Mouse (Mus musculus): ENCODE measurements around the gene Aqp7. TPM values are rescaled to one million over a fixed set of nuclear protein-coding genes. Genes with fewer than 3 reads are reported as not detected.

Aqp7 gene
- total and polyA plus RNA-seq, 3 experiments: 0.10 TPM; not detected in 2

Other genes starting within 250 kb of the Aqp7 start
- gene B4galt1, start 194.1 kb downstream of the Aqp7 start, total RNA-seq (2012; rRNA removed): 39.5 and 46.6 TPM in 2 replicates
- gene B4galt1, start 194.1 kb downstream of the Aqp7 start, total RNA-seq (2014; rRNA removed): 59.6 and 66.6 TPM in 2 replicates
- 72.4 and 80.2 TPM in 2 replicates for gene B4galt1, start 194.1 kb downstream of the Aqp7 start, polyA plus RNA-seq (2012; ENCODE audit: insufficient read length, low read depth)
- gene Spink4, start 128.1 kb downstream of the Aqp7 start, total RNA-seq (2012; rRNA removed): not detected in 2 replicates
- gene Spink4, start 128.1 kb downstream of the Aqp7 start, total RNA-seq (2014; rRNA removed): not detected in 2 replicates
- not detected in 2 replicates for gene Spink4, start 128.1 kb downstream of the Aqp7 start, polyA plus RNA-seq (2012; ENCODE audit: insufficient read length, low read depth)
- gene Bag1, start 99.8 kb downstream of the Aqp7 start, total RNA-seq (2012; rRNA removed): 105 and 123 TPM in 2 replicates
- gene Bag1, start 99.8 kb downstream of the Aqp7 start, total RNA-seq (2014; rRNA removed): 149 and 190 TPM in 2 replicates
- gene Bag1, start 99.8 kb downstream of the Aqp7 start, polyA plus RNA-seq (2012; ENCODE audit: insufficient read length, low read depth): 161 and 193 TPM in 2 replicates
- gene Chmp5, start 99.7 kb downstream of the Aqp7 start, total RNA-seq (2012; rRNA removed): 51.6 and 53.0 TPM in 2 replicates
- gene Chmp5, start 99.7 kb downstream of the Aqp7 start, total RNA-seq (2014; rRNA removed): 86.7 and 88.1 TPM in 2 replicates
- gene Chmp5, start 99.7 kb downstream of the Aqp7 start, polyA plus RNA-seq (2012; ENCODE audit: insufficient read length, low read depth): 43.6 and 45.9 TPM in 2 replicates
- 53.7 and 55.5 TPM in 2 replicates for gene Nfx1, start 77.2 kb downstream of the Aqp7 start, total RNA-seq (2012; rRNA removed)
- gene Nfx1, start 77.2 kb downstream of the Aqp7 start, total RNA-seq (2014; rRNA removed): 70.5 and 75.2 TPM in 2 replicates
- gene Nfx1, start 77.2 kb downstream of the Aqp7 start, polyA plus RNA-seq (2012; ENCODE audit: insufficient read length, low read depth): 87.0 and 89.8 TPM in 2 replicates
- not detected in 2 replicates for gene Aqp3, start 50.0 kb upstream of the Aqp7 start, total RNA-seq (2012; rRNA removed)
- not detected in 2 replicates for gene Aqp3, start 50.0 kb upstream of the Aqp7 start, total RNA-seq (2014; rRNA removed)
- not detected in 2 replicates for gene Aqp3, start 50.0 kb upstream of the Aqp7 start, polyA plus RNA-seq (2012; ENCODE audit: insufficient read length, low read depth)
- gene Nol6, start 76.3 kb upstream of the Aqp7 start, total RNA-seq (2012; rRNA removed): 30.0 and 38.1 TPM in 2 replicates
- 22.0 and 24.7 TPM in 2 replicates for gene Nol6, start 76.3 kb upstream of the Aqp7 start, total RNA-seq (2014; rRNA removed)
- 79.3 and 81.5 TPM in 2 replicates for gene Nol6, start 76.3 kb upstream of the Aqp7 start, polyA plus RNA-seq (2012; ENCODE audit: insufficient read length, low read depth)
- 30.4 and 31.7 TPM in 2 replicates for gene Ube2r2, start 87.6 kb upstream of the Aqp7 start, total RNA-seq (2012; rRNA removed)
- 38.9 and 53.7 TPM in 2 replicates for gene Ube2r2, start 87.6 kb upstream of the Aqp7 start, total RNA-seq (2014; rRNA removed)
- gene Ube2r2, start 87.6 kb upstream of the Aqp7 start, polyA plus RNA-seq (2012; ENCODE audit: insufficient read length, low read depth): 83.7 and 90.9 TPM in 2 replicates
- gene Ubap2, start 227.0 kb upstream of the Aqp7 start, total RNA-seq (2012; rRNA removed): 17.2 and 17.4 TPM in 2 replicates
- 5.4 and 5.7 TPM in 2 replicates for gene Ubap2, start 227.0 kb upstream of the Aqp7 start, total RNA-seq (2014; rRNA removed)
- 115 and 135 TPM in 2 replicates for gene Ubap2, start 227.0 kb upstream of the Aqp7 start, polyA plus RNA-seq (2012; ENCODE audit: insufficient read length, low read depth)

All from CH12.LX (cell line).